Mouse (Mus musculus) induced T-regulatory cell, adult 2 months (primary cell): ENCODE measurements around the gene Gm21828.
"Not testable (repeated sequence)": the region's sequence is repeated elsewhere in the genome, so short reads cannot be mapped to it uniquely, and the experiment has no call there.

Experiments used
- DNase-seq: peaks from one replicate; pipeline ENCODE4 v3.0.0-alpha.2; 2012; ENCODE audit warnings: low read depth

Gm21828 gene

GRCm38 (mm10) chrY:13223828-13224227 lies at the start of gene Gm21828:
TSS of gene Gm21828 (minus strand) at chrY:13223928.
- DNase-seq: not testable (repeated sequence)

- DNase-seq: not testable (repeated sequence)
Measured at GRCm38 (mm10) chrY:13252091-13252490, 28.4 kb upstream of the Gm21828 start, which contains the start of the genes Gm21440 and Gm21454. TSS of gene Gm21440 (plus strand) at chrY:13252391. TSS of gene Gm21454 (plus strand) at chrY:13252442.
